Mouse (Mus musculus) adrenal gland, postnatal 14 days (tissue): Measurements from ENCODE around the gene Mest. TPM values are rescaled to one million over a fixed set of nuclear protein-coding genes. Genes with fewer than 3 reads are reported as not detected.

Experiments
- DNase-seq: peaks from one replicate; pipeline ENCODE4 v3.0.0; 2021; ENCODE audit warnings: mixed read lengths
- long read RNA-seq, 2 experiments: library from polyadenylated mRNA; stranded (forward); transcript quantifications; one replicate each; pipeline ENCODE4 v2.0.0; 2021
- total RNA-seq: library from RNA; stranded (reverse); gene quantifications from 2 replicates; pipeline ENCODE4 v1.2.3, GENCODE M21; 2021

The Mest gene
- total RNA-seq: 73.3 and 85.6 TPM in 2 replicates
- long read RNA-seq, experiment 1, transcript Mest-211 (12 exons, 2,561 nt): major isoform, 78 of 90 reads
- long read RNA-seq, experiment 1, partial matches to known transcripts: 9 of 90 reads
- long read RNA-seq, experiment 1, other reads (novel, unspliced or antisense): 3 of 90 reads
- long read RNA-seq, experiment 2, transcript Mest-211 (12 exons, 2,561 nt): major isoform, 43 of 59 reads
- long read RNA-seq, experiment 2, partial matches to known transcripts: 9 of 59 reads
- long read RNA-seq, experiment 2, other reads (novel, unspliced or antisense): 7 of 59 reads

GRCm38 (mm10) chr6:30723331-30723730, at the start of gene Mest:
TSS of gene Mest (plus strand) at chr6:30723547.
- DNase-seq: no peak

GRCm38 (mm10) chr6:30673764-30674561, 49.4 kb upstream of the Mest start:
- peak; percentile 73 for DNase-seq

GRCm38 (mm10) chr6:30674714-30675280, 48.5 kb upstream of the Mest start:
- DNase-seq: peak; percentile 27

GRCm38 (mm10) chr6:30675281-30675771, 48.0 kb upstream of the Mest start:
- DNase-seq: peak; percentile 53

- DNase-seq: no peak
Measured at GRCm38 (mm10) chr6:30676506-30676905, 46.8 kb upstream of the Mest start.

GRCm38 (mm10) chr6:30677591-30677990, 45.8 kb upstream of the Mest start:
- no peak for DNase-seq

GRCm38 (mm10) chr6:30678482-30678881, 44.9 kb upstream of the Mest start:
- no peak for DNase-seq

- no peak for DNase-seq
Measured at GRCm38 (mm10) chr6:30679567-30679966, 43.8 kb upstream of the Mest start.

GRCm38 (mm10) chr6:30680442-30680841, 42.9 kb upstream of the Mest start:
- DNase-seq: no peak

- DNase-seq: no peak
Measured at GRCm38 (mm10) chr6:30681935-30682900, 41.1 kb upstream of the Mest start.

GRCm38 (mm10) chr6:30684570-30684969, 38.8 kb upstream of the Mest start:
- DNase-seq: no peak

GRCm38 (mm10) chr6:30687198-30687597, 36.1 kb upstream of the Mest start:
- DNase-seq: no peak

GRCm38 (mm10) chr6:30692826-30693225, 30.5 kb upstream of the Mest start:
- DNase-seq: peak; percentile 47

GRCm38 (mm10) chr6:30693350-30693991, 29.9 kb upstream of the Mest start, which contains the start of gene Cep41:
TSS of gene Cep41 (minus strand) at chr6:30693749.
- peak; percentile 97 for DNase-seq

- no peak for DNase-seq
Measured at GRCm38 (mm10) chr6:30694209-30694608, 29.1 kb upstream of the Mest start.

- DNase-seq: no peak
Measured at GRCm38 (mm10) chr6:30695124-30695523, 28.2 kb upstream of the Mest start.

GRCm38 (mm10) chr6:30697464-30697863, 25.9 kb upstream of the Mest start:
- DNase-seq: no peak

GRCm38 (mm10) chr6:30698036-30698435, 25.3 kb upstream of the Mest start:
- no peak for DNase-seq

GRCm38 (mm10) chr6:30700182-30700581, 23.2 kb upstream of the Mest start:
- peak; percentile 22 for DNase-seq

GRCm38 (mm10) chr6:30702881-30703280, 20.5 kb upstream of the Mest start:
- no peak for DNase-seq

GRCm38 (mm10) chr6:30703476-30703875, 19.9 kb upstream of the Mest start:
- no peak for DNase-seq
